16 mouse cellular contexts compared by ENCODE assay signal in the genomic region with DNA sequence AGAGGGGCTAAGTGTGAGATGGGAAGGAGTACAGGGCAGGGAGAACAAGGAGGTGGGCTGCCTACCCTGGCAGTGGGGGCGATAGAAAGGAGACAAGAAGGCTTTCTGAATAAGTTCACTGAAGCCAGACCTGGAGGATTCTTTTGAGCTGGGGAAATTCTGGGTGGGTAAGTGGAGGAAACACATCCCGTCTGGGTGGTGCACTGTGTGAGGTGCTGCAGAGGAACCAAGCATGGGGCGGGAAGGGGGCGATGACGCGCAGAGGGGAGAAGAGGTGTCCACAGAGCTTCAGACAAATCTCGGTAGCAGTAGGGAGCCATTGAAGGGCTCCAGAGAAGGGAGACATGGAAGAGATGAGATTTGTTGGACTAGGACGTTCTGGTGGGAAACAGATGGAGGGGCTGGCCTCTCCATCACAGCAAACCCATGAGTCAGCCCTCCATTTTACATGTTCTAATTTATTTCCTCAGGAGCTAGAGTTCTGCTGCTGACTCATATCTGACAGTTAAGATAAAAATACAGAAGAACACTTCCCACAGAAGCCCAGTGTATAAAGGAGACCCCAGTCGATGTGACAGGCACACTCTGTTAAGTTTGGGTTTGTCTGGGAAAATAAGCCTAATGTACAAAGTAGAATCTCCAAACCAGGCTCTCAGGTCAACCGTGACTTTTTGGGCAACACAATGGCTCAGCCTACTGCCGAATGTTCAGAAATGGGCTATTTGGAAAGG.
DNase-seq lines count a peak whose midpoint lies in the region; ATAC-seq lines count a peak whose summit lies in the region.
"Had no signal": no experiment of that assay in that cellular context is flagged by ENCODE, and none has a peak within 500 bp of the region (broad histone marks: within the 10 kb centered on the region; RNA-seq: fewer than 3 reads in every experiment).

No protein-coding gene starts in this region.

- no peak overlapping the region for H3K4me3 ChIP-seq in heart, embryonic 11.5 days (ENCODE audit: low read depth, low read length)
- H3K4me3 ChIP-seq in limb, embryonic 13.5 days: no peak overlapping the region
- no peak overlapping the region for H3K4me3 ChIP-seq in forebrain, embryonic 10.5 days
- H3K4me3 ChIP-seq in kidney, embryonic 15.5 days (replicated peaks): no peak overlapping the region
- H3K4me3 ChIP-seq: forebrain, embryonic 15.5 days; intestine, embryonic 15.5 days had no signal

- no peak overlapping the region for H3K9ac ChIP-seq in heart, embryonic 11.5 days (ENCODE audit: low read depth, low read length)
- no peak overlapping the region; the same call in 1 of the 2 replicates for H3K9ac ChIP-seq in limb, embryonic 13.5 days
- no peak overlapping the region for H3K9ac ChIP-seq in kidney, embryonic 15.5 days
- H3K9ac ChIP-seq: forebrain, embryonic 15.5 days; intestine, embryonic 15.5 days had no signal

- WGBS in heart, embryonic 11.5 days (ENCODE audit: insufficient replicate concordance): 68% methylated on average over 11 of the region's 11 CpGs
- WGBS in limb, embryonic 13.5 days: 65% methylated on average over 11 of the region's 11 CpGs
- WGBS in forebrain, embryonic 10.5 days: 89% methylated on average over 11 of the region's 11 CpGs
- WGBS in kidney, embryonic 15.5 days: 71% methylated on average over 11 of the region's 11 CpGs

- no peak overlapping the region for H3K4me2 ChIP-seq in heart, embryonic 11.5 days
- H3K4me2 ChIP-seq in limb, embryonic 13.5 days (replicated peaks): 0 out of 2 replicates have a peak overlapping the region, but pooled peaks have one; percentile 4
- no peak overlapping the region for H3K4me2 ChIP-seq in kidney, embryonic 15.5 days
- H3K4me2 ChIP-seq: forebrain, embryonic 15.5 days; intestine, embryonic 15.5 days; liver, embryonic 11.5 days had no signal

- H3K27me3 ChIP-seq in heart, embryonic 11.5 days (ENCODE audit: control insufficient read depth, insufficient read depth, low read length): no peaks in the 10 kb centered on the region
- H3K27me3 ChIP-seq in limb, embryonic 13.5 days: no peaks in the 10 kb centered on the region
- H3K27me3 ChIP-seq in forebrain, embryonic 10.5 days (ENCODE audit: poor library complexity, severe bottlenecking): no peaks in the 10 kb centered on the region
- no peaks in the 10 kb centered on the region for H3K27me3 ChIP-seq in kidney, embryonic 15.5 days
- H3K27me3 ChIP-seq: forebrain, embryonic 15.5 days; intestine, embryonic 15.5 days had no signal

- DNase-seq in heart, adult 18-20 months: no peak
- DNase-seq in right cerebral cortex, postnatal 25 days: peak; percentile 35
- no peak for DNase-seq in right cerebral cortex, postnatal 10 days (ENCODE audit: low spot score in 2 of 2)
- no peak for DNase-seq in forebrain, embryonic 10.5 days (ENCODE audit: extremely low spot score, low spot score)
- DNase-seq in ovary, postnatal 36 days (ENCODE audit: low spot score): no peak
- DNase-seq: adrenal gland, postnatal 10 days; cerebellum, postnatal 36 days; heart, postnatal 36 days; kidney, postnatal 14 days; thymus, adult 2 months had no signal

- peaks cover 11% of the 10 kb centered on the region; the same call in 1 of the 2 replicates for H3K4me1 ChIP-seq in heart, embryonic 11.5 days (ENCODE audit: control insufficient read depth, insufficient read depth, low read length)
- peaks cover 32% of the 10 kb centered on the region for H3K4me1 ChIP-seq in limb, embryonic 13.5 days
- no peaks in the 10 kb centered on the region for H3K4me1 ChIP-seq in forebrain, embryonic 10.5 days
- peaks cover 5% of the 10 kb centered on the region; the same call in 1 of the 2 replicates for H3K4me1 ChIP-seq in kidney, embryonic 15.5 days
- H3K4me1 ChIP-seq: forebrain, embryonic 15.5 days had no signal

- no peaks in the 10 kb centered on the region for H3K9me3 ChIP-seq in heart, embryonic 11.5 days (replicated peaks; ENCODE audit: control insufficient read depth, low read length)
- no peaks in the 10 kb centered on the region for H3K9me3 ChIP-seq in limb, embryonic 13.5 days
- no peaks in the 10 kb centered on the region for H3K9me3 ChIP-seq in forebrain, embryonic 10.5 days
- H3K9me3 ChIP-seq in kidney, embryonic 15.5 days (replicated peaks): no peaks in the 10 kb centered on the region
- H3K9me3 ChIP-seq: forebrain, embryonic 15.5 days; intestine, embryonic 15.5 days had no signal

- ATAC-seq in heart, embryonic 11.5 days (replicated peaks; ENCODE audit: insufficient number of reproducible peaks, low FRiP score, low TSS enrichment): no peak
- ATAC-seq in limb, embryonic 13.5 days (ENCODE audit: low FRiP score, low read depth): 0 out of 2 replicates have a peak, but pooled peaks have one; percentile 34
- no peak for ATAC-seq in kidney, embryonic 15.5 days (replicated peaks; ENCODE audit: low FRiP score)
- ATAC-seq: forebrain, embryonic 15.5 days; intestine, embryonic 15.5 days had no signal

- no peaks in the 10 kb centered on the region for H3K36me3 ChIP-seq in heart, embryonic 11.5 days (ENCODE audit: control insufficient read depth, insufficient read depth, low read length)
- no peaks in the 10 kb centered on the region for H3K36me3 ChIP-seq in limb, embryonic 13.5 days
- no peaks in the 10 kb centered on the region for H3K36me3 ChIP-seq in forebrain, embryonic 10.5 days (replicated peaks)
- no peaks in the 10 kb centered on the region for H3K36me3 ChIP-seq in kidney, embryonic 15.5 days
- H3K36me3 ChIP-seq: forebrain, embryonic 15.5 days; intestine, embryonic 15.5 days had no signal

- 0 out of 2 replicates have a peak overlapping the region, but pooled peaks have one; percentile 35 for H3K27ac ChIP-seq in heart, embryonic 11.5 days (ENCODE audit: low read depth, low read length)
- H3K27ac ChIP-seq in limb, embryonic 13.5 days: peak overlapping the region; percentile 52; the same call in 1 of the 2 replicates
- H3K27ac ChIP-seq in forebrain, embryonic 10.5 days: no peak overlapping the region
- no peak overlapping the region for H3K27ac ChIP-seq in kidney, embryonic 15.5 days
- H3K27ac ChIP-seq: forebrain, embryonic 15.5 days; intestine, embryonic 15.5 days had no signal

Comparison
In these comparisons a context has a peak if more than half of its experiments do, and no peak if none do; other contexts are left out.
1. H3K27ac ChIP-seq: peak in heart, embryonic 11.5 days (single experiment) and limb, embryonic 13.5 days (single experiment); none in forebrain, embryonic 10.5 days (single experiment) and kidney, embryonic 15.5 days (single experiment).